Mouse (Mus musculus): ENCODE results near the gene Prdm5. TPM values are rescaled to one million over a fixed set of nuclear protein-coding genes. Genes with fewer than 3 reads are reported as not detected.

The Prdm5 gene
- polyA plus RNA-seq, 1 experiment = 33.2 TPM

DNA sequence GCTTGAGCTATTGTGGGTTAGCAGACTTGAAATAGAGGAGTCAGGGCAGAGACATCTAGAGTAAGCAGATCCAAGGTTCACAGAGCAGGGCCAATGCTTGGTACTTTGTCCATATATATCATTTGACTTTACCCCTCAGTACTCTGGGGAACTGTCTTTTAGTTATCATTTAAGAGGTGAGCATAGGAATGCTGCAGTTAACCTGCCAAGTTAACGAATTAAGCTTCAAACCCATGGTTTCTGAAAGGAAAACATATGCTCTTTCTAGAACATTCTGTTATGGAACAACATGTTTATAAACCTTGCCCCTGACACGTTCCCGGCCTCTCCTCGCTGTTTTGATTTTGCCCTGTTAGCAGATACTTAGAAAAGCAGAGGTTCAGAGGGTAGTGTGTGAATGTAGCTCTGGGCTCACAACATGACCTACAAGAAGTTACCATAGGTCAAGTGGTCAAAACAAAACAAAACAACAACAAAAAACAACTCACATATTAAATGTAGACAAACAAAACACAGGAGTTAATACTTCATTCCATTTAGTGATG lies 973 bp downstream of the Prdm5 start:
- peak overlapping the region; percentile 94 for H3K4me3 ChIP-seq (ENCODE audit: low read depth, low read length)
- no peaks in the 10 kb centered on the region; the same call in 1 of the 2 replicates for H3K36me3 ChIP-seq (ENCODE audit: control insufficient read depth, insufficient read depth, low read length, poor library complexity, severe bottlenecking)
- peaks cover 2% of the 10 kb centered on the region for H3K4me1 ChIP-seq (ENCODE audit: control insufficient read depth, insufficient read depth, low read length)
- peak overlapping the region; percentile 91 for H3K9ac ChIP-seq (ENCODE audit: low read depth, poor library complexity, severe bottlenecking)
- H3K9me3 ChIP-seq (replicated peaks; ENCODE audit: control insufficient read depth, insufficient read depth, low read length, poor library complexity, severe bottlenecking) = no peaks in the 10 kb centered on the region
- H3K27ac ChIP-seq (ENCODE audit: insufficient read depth, low read length) = no peak overlapping the region
- TF ChIP-seq CTCF (IDR thresholded peaks at IDR 0.05; ENCODE audit: low read depth, low read length) = no peak
- TF ChIP-seq POLR2A (IDR thresholded peaks at IDR 0.05; ENCODE audit: insufficient read depth, low read length) = no peak
- no peaks in the 10 kb centered on the region for H3K27me3 ChIP-seq (ENCODE audit: control insufficient read depth, insufficient read depth, low read length, poor library complexity, severe bottlenecking)

GRCm38 (mm10) chr6:65781441-65781840 lies 2.7 kb downstream of the Prdm5 start:
- no peak overlapping the region for H3K4me3 ChIP-seq (ENCODE audit: low read depth, low read length)
- peaks cover 2% of the 10 kb centered on the region for H3K4me1 ChIP-seq (ENCODE audit: control insufficient read depth, insufficient read depth, low read length)
- no peaks in the 10 kb centered on the region; the same call in 1 of the 2 replicates for H3K36me3 ChIP-seq (ENCODE audit: control insufficient read depth, insufficient read depth, low read length, poor library complexity, severe bottlenecking)
- no peaks in the 10 kb centered on the region for H3K9me3 ChIP-seq (replicated peaks; ENCODE audit: control insufficient read depth, insufficient read depth, low read length, poor library complexity, severe bottlenecking)
- no peak overlapping the region for H3K9ac ChIP-seq (ENCODE audit: low read depth, poor library complexity, severe bottlenecking)
- no peak for TF ChIP-seq EP300 (IDR thresholded peaks at IDR 0.05; ENCODE audit: insufficient read depth, low read depth, low read length)
- TF ChIP-seq CTCF (IDR thresholded peaks at IDR 0.05; ENCODE audit: low read depth, low read length) = no peak
- TF ChIP-seq POLR2A (IDR thresholded peaks at IDR 0.05; ENCODE audit: insufficient read depth, low read length) = no peak
- no peaks in the 10 kb centered on the region for H3K27me3 ChIP-seq (ENCODE audit: control insufficient read depth, insufficient read depth, low read length, poor library complexity, severe bottlenecking)
- H3K27ac ChIP-seq (ENCODE audit: insufficient read depth, low read length) = no peak overlapping the region

GRCm38 (mm10) chr6:65783670-65784069 lies 4.9 kb downstream of the Prdm5 start:
- no peak overlapping the region for H3K4me3 ChIP-seq (ENCODE audit: low read depth, low read length)
- H3K36me3 ChIP-seq (ENCODE audit: control insufficient read depth, insufficient read depth, low read length, poor library complexity, severe bottlenecking) = no peaks in the 10 kb centered on the region; the same call in 1 of the 2 replicates
- TF ChIP-seq CTCF (IDR thresholded peaks at IDR 0.05; ENCODE audit: low read depth, low read length) (no peak), POLR2A (IDR thresholded peaks at IDR 0.05; ENCODE audit: insufficient read depth, low read length) (no peak)
- no peaks in the 10 kb centered on the region for H3K9me3 ChIP-seq (replicated peaks; ENCODE audit: control insufficient read depth, insufficient read depth, low read length, poor library complexity, severe bottlenecking)
- no peak overlapping the region for H3K9ac ChIP-seq (ENCODE audit: low read depth, poor library complexity, severe bottlenecking)
- H3K27me3 ChIP-seq (ENCODE audit: control insufficient read depth, insufficient read depth, low read length, poor library complexity, severe bottlenecking) = no peaks in the 10 kb centered on the region
- H3K4me1 ChIP-seq (ENCODE audit: control insufficient read depth, insufficient read depth, low read length) = peaks cover 2% of the 10 kb centered on the region
- H3K27ac ChIP-seq (ENCODE audit: insufficient read depth, low read length) = no peak overlapping the region

DNA sequence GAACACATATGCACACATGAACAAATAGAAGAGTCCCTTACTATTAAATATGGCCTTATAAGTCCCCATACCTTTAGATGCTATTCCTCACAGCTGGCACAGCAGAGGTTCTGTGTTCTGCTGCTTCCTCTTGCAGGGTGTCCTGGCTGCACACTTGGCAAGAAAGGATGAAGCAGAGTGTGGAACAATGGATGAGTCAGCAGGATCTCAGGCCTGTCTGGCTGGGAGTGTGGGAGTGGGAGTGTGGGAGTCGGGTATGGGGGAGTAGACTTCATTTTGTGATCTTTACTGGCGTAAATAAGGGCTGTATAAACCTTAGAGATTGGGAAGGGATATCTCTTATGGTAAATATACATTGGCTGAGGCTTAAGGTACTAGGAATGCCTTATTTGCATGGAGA lies 14.1 kb downstream of the Prdm5 start:
- TF ChIP-seq EP300 (IDR thresholded peaks at IDR 0.05; ENCODE audit: insufficient read depth, low read depth, low read length) = no peak
- TF ChIP-seq POLR2A (IDR thresholded peaks at IDR 0.05; ENCODE audit: insufficient read depth, low read length) = no peak
- TF ChIP-seq CTCF (IDR thresholded peaks at IDR 0.05; ENCODE audit: low read depth, low read length) = no peak
- H3K4me1 ChIP-seq (ENCODE audit: control insufficient read depth, insufficient read depth, low read length) = peaks cover 2% of the 10 kb centered on the region

GRCm38 (mm10) chr6:65796552-65796951 lies 17.8 kb downstream of the Prdm5 start:
- TF ChIP-seq EP300 (IDR thresholded peaks at IDR 0.05; ENCODE audit: insufficient read depth, low read depth, low read length) = peak; percentile 100
- no peak for TF ChIP-seq CTCF (IDR thresholded peaks at IDR 0.05; ENCODE audit: low read depth, low read length)
- H3K27ac ChIP-seq (ENCODE audit: insufficient read depth, low read length) = peak overlapping the region; percentile 78
- peaks cover 9% of the 10 kb centered on the region for H3K36me3 ChIP-seq (ENCODE audit: control insufficient read depth, insufficient read depth, low read length, poor library complexity, severe bottlenecking)
- peaks cover 7% of the 10 kb centered on the region for H3K9me3 ChIP-seq (replicated peaks; ENCODE audit: control insufficient read depth, insufficient read depth, low read length, poor library complexity, severe bottlenecking)
- no peak overlapping the region for H3K4me3 ChIP-seq (ENCODE audit: low read depth, low read length)
- H3K4me1 ChIP-seq (ENCODE audit: control insufficient read depth, insufficient read depth, low read length) = peaks cover 2% of the 10 kb centered on the region
- H3K9ac ChIP-seq (ENCODE audit: low read depth, poor library complexity, severe bottlenecking) = no peak overlapping the region
- no peaks in the 10 kb centered on the region for H3K27me3 ChIP-seq (ENCODE audit: control insufficient read depth, insufficient read depth, low read length, poor library complexity, severe bottlenecking)

More for the DNA sequence above, 14.1 kb downstream of the Prdm5 start:
- H3K4me3 ChIP-seq (ENCODE audit: low read depth, low read length) = no peak overlapping the region
- no peak overlapping the region for H3K9ac ChIP-seq (ENCODE audit: low read depth, poor library complexity, severe bottlenecking)
- peak overlapping the region; percentile 21; the same call in 1 of the 2 replicates for H3K27ac ChIP-seq (ENCODE audit: insufficient read depth, low read length)
- H3K9me3 ChIP-seq (replicated peaks; ENCODE audit: control insufficient read depth, insufficient read depth, low read length, poor library complexity, severe bottlenecking) = peaks cover 2% of the 10 kb centered on the region; the same call in 1 of the 2 replicates
- H3K27me3 ChIP-seq (ENCODE audit: control insufficient read depth, insufficient read depth, low read length, poor library complexity, severe bottlenecking) = no peaks in the 10 kb centered on the region
- peaks cover 5% of the 10 kb centered on the region; the same call in 1 of the 2 replicates for H3K36me3 ChIP-seq (ENCODE audit: control insufficient read depth, insufficient read depth, low read length, poor library complexity, severe bottlenecking)

- TF ChIP-seq POLR2A (IDR thresholded peaks at IDR 0.05; ENCODE audit: insufficient read depth, low read length) = no peak
- no peak for TF ChIP-seq EP300 (IDR thresholded peaks at IDR 0.05; ENCODE audit: insufficient read depth, low read depth, low read length)
- no peak for TF ChIP-seq CTCF (IDR thresholded peaks at IDR 0.05; ENCODE audit: low read depth, low read length)
- H3K4me1 ChIP-seq (ENCODE audit: control insufficient read depth, insufficient read depth, low read length) = peaks cover 2% of the 10 kb centered on the region
- H3K27me3 ChIP-seq (ENCODE audit: control insufficient read depth, insufficient read depth, low read length, poor library complexity, severe bottlenecking) = no peaks in the 10 kb centered on the region
- peaks cover 7% of the 10 kb centered on the region for H3K9me3 ChIP-seq (replicated peaks; ENCODE audit: control insufficient read depth, insufficient read depth, low read length, poor library complexity, severe bottlenecking)
- peak overlapping the region; percentile 40 for H3K4me3 ChIP-seq (ENCODE audit: low read depth, low read length)
- H3K27ac ChIP-seq (ENCODE audit: insufficient read depth, low read length) = peak overlapping the region; percentile 88
- peak overlapping the region; percentile 72 for H3K9ac ChIP-seq (ENCODE audit: low read depth, poor library complexity, severe bottlenecking)
- H3K36me3 ChIP-seq (ENCODE audit: control insufficient read depth, insufficient read depth, low read length, poor library complexity, severe bottlenecking) = peaks cover 9% of the 10 kb centered on the region
Observed at GRCm38 (mm10) chr6:65797276-65797675, 18.5 kb downstream of the Prdm5 start.

All from ES-Bruce4 (cell line).